Mouse (Mus musculus) embryonic facial prominence, embryonic 14.5 days (tissue): ENCODE results near the gene C1s2. TPM values are rescaled to one million over a fixed set of nuclear protein-coding genes. Genes with fewer than 3 reads are reported as not detected.

Experiments
- ATAC-seq: fragments of 200-750 bp; cut with Nextera tagmentation; 2 replicates; pipeline ENCODE4 v1.8.0; 2017; ENCODE audit warnings: low read depth, moderate number of reproducible peaks, moderate TSS enrichment
- DNase-seq: peaks from one replicate; pipeline ENCODE4 v3.0.0-alpha.2; 2015; ENCODE audit warnings: low spot score
- H3K27ac ChIP-seq: fragments of 300-500 bp; sonication (generic); replicated peaks from 2 replicates; pipeline ENCODE4 v1.5.1; 2014; ENCODE audit warnings: low read depth, mild to moderate bottlenecking, low read length, moderate library complexity
- H3K27me3 ChIP-seq: fragments of 300-500 bp; sonication (generic); replicated peaks from 2 replicates; pipeline ENCODE4 v1.6.1; 2014; ENCODE audit warnings: low read length; ENCODE audit not compliant: control insufficient read depth, insufficient read depth
- H3K36me3 ChIP-seq: fragments of 300-500 bp; sonication (generic); 2 replicates; pipeline ENCODE4 v1.6.1; 2014; ENCODE audit warnings: low read length, mixed read lengths; ENCODE audit not compliant: control insufficient read depth, insufficient read depth
- H3K4me1 ChIP-seq: fragments of 300-500 bp; sonication (generic); 2 replicates; pipeline ENCODE4 v1.6.1; 2014; ENCODE audit warnings: antibody characterized with exemption, low read length; ENCODE audit not compliant: control insufficient read depth, insufficient read depth
- H3K4me2 ChIP-seq: fragments of 300-500 bp; sonication (generic); 2 replicates; pipeline ENCODE4 v1.6.1; 2014; ENCODE audit warnings: low read depth, mild to moderate bottlenecking, low read length, moderate library complexity, mixed read lengths
- H3K4me3 ChIP-seq: fragments of 300-500 bp; sonication (generic); 2 replicates; pipeline ENCODE4 v1.5.1; 2014; ENCODE audit warnings: low read depth, mild to moderate bottlenecking, low read length
- H3K9ac ChIP-seq: fragments of 300-500 bp; sonication (generic); 2 replicates; pipeline ENCODE4 v1.6.1; 2014; ENCODE audit warnings: low read depth, mild to moderate bottlenecking, low read length, moderate library complexity, mixed read lengths
- H3K9me3 ChIP-seq: fragments of 300-500 bp; sonication (generic); 2 replicates; pipeline ENCODE4 v1.6.1; 2016; ENCODE audit warnings: low read length; ENCODE audit not compliant: control insufficient read depth
- WGBS: fragments of 180-500 bp; shearing (Covaris S2); extraction: QIAGEN DNeasy Blood & Tissue Kit; methylation state at CpG from one replicate; pipeline ENCODE4 v1.1.7; 2014; 5-methylcytosine and 5-hydroxymethylcytosine counted together
- polyA plus RNA-seq: library from polyadenylated mRNA; unstranded; fragments of >200 nt; fragmentation: Nextera tagmentation; extraction: Ambion mirVana; gene quantifications from 2 replicates; pipeline ENCODE4 v1.2.1, GENCODE M21; 2014

C1s2 gene
- polyA plus RNA-seq, 1 experiment from 2014 or later = 0.11 TPM

DNA sequence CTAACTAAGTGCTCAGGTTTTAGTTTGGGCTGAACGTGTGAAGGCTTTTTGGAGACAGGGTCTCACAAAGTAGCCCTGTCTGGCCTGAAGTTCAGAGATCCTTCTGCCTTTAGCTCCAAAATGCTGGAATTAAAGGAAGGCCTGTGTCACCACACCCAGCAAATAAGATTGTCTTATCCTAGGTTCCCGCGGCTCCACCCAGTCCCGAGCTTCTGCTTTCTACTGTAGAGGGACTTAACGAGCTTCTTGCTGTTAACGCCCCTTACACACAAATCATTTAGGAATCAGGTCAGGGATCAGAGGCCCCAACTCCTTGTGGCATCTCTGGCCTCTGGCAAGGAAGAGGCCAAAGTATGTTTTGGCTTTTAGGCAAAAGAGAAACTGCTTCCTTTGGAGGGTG lies 36.2 kb upstream of the C1s2 start:
- H3K4me2 ChIP-seq = no peak overlapping the region
- WGBS = 52% methylated on average over 6 of the region's 6 CpGs
- no peak for DNase-seq
- peaks cover 5% of the 10 kb centered on the region; the same call in 1 of the 2 replicates for H3K4me1 ChIP-seq
- H3K9ac ChIP-seq = no peak overlapping the region; the same call in 1 of the 2 replicates
- H3K4me3 ChIP-seq = no peak overlapping the region
- H3K36me3 ChIP-seq = 0 out of 2 replicates have a peak, but pooled peaks cover 4% of the 10 kb centered on the region
- H3K9me3 ChIP-seq = no peaks in the 10 kb centered on the region
- H3K27me3 ChIP-seq = no peaks in the 10 kb centered on the region
- ATAC-seq = no peak
- no peak overlapping the region for H3K27ac ChIP-seq

GRCm38 (mm10) chr6:124670281-124670900 lies 34.5 kb upstream of the C1s2 start:
- Histone ChIP-seq H3K9me3 (no peaks in the 10 kb centered on the region), H3K4me3 (no peak overlapping the region), H3K27ac (no peak overlapping the region), H3K36me3 (0 out of 2 replicates have a peak, but pooled peaks cover 4% of the 10 kb centered on the region), H3K4me2 (no peak overlapping the region), H3K4me1 (peaks cover 5% of the 10 kb centered on the region; the same call in 1 of the 2 replicates), H3K27me3 (no peaks in the 10 kb centered on the region), H3K9ac (no peak overlapping the region)
- no peak for DNase-seq
- WGBS = 89% methylated on average over 7 of the region's 7 CpGs
- ATAC-seq = no peak

- no peak for ATAC-seq
Observed at GRCm38 (mm10) chr6:124669234-124669859, 33.5 kb upstream of the C1s2 start.

DNA sequence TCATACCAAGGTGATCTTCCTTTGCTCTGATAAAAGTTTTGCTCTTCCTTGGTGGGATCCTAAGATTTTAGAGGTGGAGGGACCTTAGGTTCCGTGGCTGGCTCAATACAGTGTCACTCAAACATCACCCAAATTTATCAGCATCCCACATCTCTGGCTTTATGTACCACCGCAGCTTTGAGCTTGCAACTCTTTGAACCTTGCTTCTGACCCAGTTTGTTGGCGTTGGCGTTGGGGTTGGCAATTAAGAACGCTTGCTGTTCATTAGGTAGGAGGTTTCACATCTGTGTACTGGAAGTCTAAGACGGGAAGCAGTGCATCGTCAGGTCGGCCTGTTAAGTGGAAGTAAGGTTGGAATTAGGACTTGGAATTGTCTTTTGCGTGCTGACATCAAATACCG lies 29.1 kb upstream of the C1s2 start:
- H3K27me3 ChIP-seq = no peaks in the 10 kb centered on the region
- no peak for ATAC-seq
- H3K36me3 ChIP-seq = no peaks in the 10 kb centered on the region
- no peak overlapping the region for H3K4me2 ChIP-seq
- H3K9me3 ChIP-seq = no peaks in the 10 kb centered on the region
- no peak overlapping the region for H3K4me3 ChIP-seq
- peaks cover 10% of the 10 kb centered on the region for H3K4me1 ChIP-seq
- no peak overlapping the region for H3K9ac ChIP-seq
- 89% methylated on average over 10 of the region's 10 CpGs for WGBS
- no peak for DNase-seq
- no peak overlapping the region for H3K27ac ChIP-seq

More at GRCm38 (mm10) chr6:124669234-124669859, 33.5 kb upstream of the C1s2 start:
- Histone ChIP-seq H3K4me2 (no peak overlapping the region), H3K9me3 (no peaks in the 10 kb centered on the region), H3K36me3 (0 out of 2 replicates have a peak, but pooled peaks cover 2% of the 10 kb centered on the region), H3K27me3 (no peaks in the 10 kb centered on the region), H3K4me3 (no peak overlapping the region), H3K27ac (no peak overlapping the region), H3K4me1 (peaks cover 5% of the 10 kb centered on the region), H3K9ac (no peak overlapping the region)
- no peak for DNase-seq
- 91% methylated on average over 11 of the region's 11 CpGs for WGBS

DNA sequence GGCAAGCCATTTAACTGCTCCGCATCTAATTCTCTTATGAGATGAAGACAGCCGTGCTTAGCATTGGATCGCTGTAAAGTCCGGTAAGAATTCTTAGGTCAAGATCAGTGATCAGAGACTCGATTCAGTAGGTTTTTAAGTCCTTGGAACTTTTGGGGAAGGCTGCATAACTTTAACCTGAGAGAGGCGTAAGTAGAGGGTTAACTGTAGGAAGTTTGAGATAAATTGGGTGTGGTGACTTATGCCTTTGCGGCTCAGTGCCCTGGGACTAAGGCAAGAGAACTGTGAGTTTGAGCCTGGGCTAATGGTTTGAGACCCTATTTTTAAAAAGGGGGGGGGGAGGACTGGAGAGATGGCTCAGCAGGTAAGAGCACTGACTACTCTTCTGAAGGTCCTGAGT lies 28.4 kb upstream of the C1s2 start:
- no peaks in the 10 kb centered on the region for H3K36me3 ChIP-seq
- H3K9ac ChIP-seq = no peak overlapping the region; the same call in 1 of the 2 replicates
- no peaks in the 10 kb centered on the region for H3K9me3 ChIP-seq
- WGBS = 82% methylated on average over 7 of the region's 7 CpGs
- no peak overlapping the region for H3K27ac ChIP-seq
- H3K4me3 ChIP-seq = peak overlapping the region; percentile 59; the same call in 1 of the 2 replicates
- DNase-seq (no peak), ATAC-seq (no peak)
- peak overlapping the region; percentile 80 for H3K4me2 ChIP-seq
- H3K27me3 ChIP-seq = no peaks in the 10 kb centered on the region
- peaks cover 10% of the 10 kb centered on the region for H3K4me1 ChIP-seq

DNA sequence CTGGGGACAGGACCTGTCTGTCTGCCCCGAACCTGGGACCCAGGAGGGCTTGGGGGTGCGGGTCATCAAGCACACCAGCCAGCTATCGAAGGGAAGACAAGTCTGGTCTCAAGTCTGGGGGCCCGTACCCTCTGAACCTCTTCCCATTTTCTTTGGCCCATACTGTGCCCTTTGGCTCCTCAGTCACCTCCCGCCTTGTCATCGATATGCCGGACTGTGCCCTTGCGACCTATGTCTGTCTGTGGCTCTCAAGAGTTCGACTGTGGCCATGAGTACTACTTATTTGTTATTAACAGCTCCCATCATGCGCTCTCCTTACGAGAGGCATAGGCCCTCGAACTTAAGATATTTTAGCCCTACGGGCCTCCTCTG lies 27.5 kb upstream of the C1s2 start:
- peak overlapping the region; percentile 80 for H3K4me2 ChIP-seq
- no peaks in the 10 kb centered on the region for H3K36me3 ChIP-seq
- peak overlapping the region; percentile 59 for H3K4me3 ChIP-seq
- peak overlapping the region; percentile 70; the same call in 1 of the 2 replicates for H3K27ac ChIP-seq
- H3K4me1 ChIP-seq = peaks cover 10% of the 10 kb centered on the region
- WGBS = 18% methylated on average over 11 of the region's 13 CpGs
- H3K9ac ChIP-seq = peak overlapping the region; percentile 66
- H3K27me3 ChIP-seq = no peaks in the 10 kb centered on the region
- ATAC-seq (no peak), DNase-seq (no peak)
- no peaks in the 10 kb centered on the region for H3K9me3 ChIP-seq

DNA sequence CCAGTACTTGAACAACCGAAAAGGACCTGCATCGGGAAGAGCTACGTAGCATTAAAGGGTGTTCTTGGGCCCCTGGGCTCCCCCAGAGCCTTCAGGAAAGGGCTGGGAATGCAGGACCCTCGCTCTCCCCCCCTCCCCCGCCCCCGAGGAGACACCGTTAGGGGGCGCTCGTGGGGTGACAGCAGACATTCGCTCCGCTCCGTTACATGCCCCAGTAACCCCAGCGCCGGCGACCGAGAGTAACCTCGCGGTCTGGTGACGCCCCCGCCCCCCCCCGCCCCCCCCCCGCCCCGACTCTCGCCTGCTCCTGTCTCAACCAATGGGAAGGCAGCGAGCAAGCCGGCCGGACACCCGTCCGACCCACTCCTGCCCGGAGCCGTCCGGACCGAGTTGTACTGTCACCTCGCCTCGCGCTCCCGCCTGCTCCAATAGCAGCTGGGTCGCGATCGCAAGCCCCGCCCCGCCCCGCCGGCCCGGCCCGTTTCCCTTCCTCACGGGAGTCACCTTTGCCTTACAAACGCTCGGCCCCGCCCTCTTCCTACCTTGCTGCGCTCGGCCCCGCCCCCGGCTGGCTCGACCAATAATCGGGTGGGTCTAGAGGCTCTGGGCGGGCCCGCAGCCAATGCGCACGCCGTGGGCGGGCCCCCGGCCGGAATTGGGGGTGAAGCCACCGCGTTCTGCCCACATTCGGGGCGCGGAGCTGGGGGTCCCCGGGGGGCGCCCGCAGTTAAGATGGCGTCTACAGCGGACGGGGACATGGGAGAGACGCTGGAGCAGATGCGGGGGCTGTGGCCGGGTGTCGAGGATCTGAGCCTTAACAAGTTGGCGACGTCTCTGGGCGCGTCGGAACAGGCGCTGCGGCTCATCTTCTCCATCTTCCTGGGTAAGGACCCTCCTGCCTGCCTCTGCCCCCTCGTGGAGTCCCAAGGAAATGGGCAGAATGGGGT lies 26.9 kb upstream of the C1s2 start, which contains the start of gene Lpcat3:
Gene Lpcat3, plus strand, starts transcription at position 551 of the 947 bp plus-strand sequence.
- Histone ChIP-seq H3K27me3 (no peaks in the 10 kb centered on the region), H3K9ac (peak within 1 kb of the TSS; percentile 66), H3K9me3 (no peaks in the 10 kb centered on the region), H3K4me2 (peak within 1 kb of the TSS; percentile 80), H3K4me3 (peak within 1 kb of the TSS; percentile 59), H3K27ac (peak within 1 kb of the TSS; percentile 70), H3K36me3 (no peaks in the 10 kb centered on the region), H3K4me1 (peaks cover 10% of the 10 kb centered on the region)
- 1% methylated on average over 28 of the region's 87 CpGs for WGBS
- ATAC-seq (peak; percentile 97), DNase-seq (peak; percentile 99)

GRCm38 (mm10) chr6:124661995-124662394 lies 26.1 kb upstream of the C1s2 start:
- peak overlapping the region; percentile 66 for H3K9ac ChIP-seq
- peaks cover 10% of the 10 kb centered on the region for H3K4me1 ChIP-seq
- peak overlapping the region; percentile 70 for H3K27ac ChIP-seq
- H3K9me3 ChIP-seq = no peaks in the 10 kb centered on the region
- no peaks in the 10 kb centered on the region for H3K27me3 ChIP-seq
- ATAC-seq (no peak), DNase-seq (no peak)
- 31% methylated on average over 6 of the region's 6 CpGs for WGBS
- no peaks in the 10 kb centered on the region for H3K36me3 ChIP-seq
- peak overlapping the region; percentile 80 for H3K4me2 ChIP-seq
- peak overlapping the region; percentile 59 for H3K4me3 ChIP-seq
